Comparison of ENCODE assay signal across 8 mouse cellular contexts in genomic region chr11:70654198-70654922, GRCm38 (mm10). TPM values are rescaled to one million over a fixed set of nuclear protein-coding genes. Genes with fewer than 3 reads are reported as not detected.
DNase-seq lines count a peak whose midpoint lies in the region; ATAC-seq and TF ChIP-seq lines count a peak whose summit lies in the region.

TSS of gene Pfn1 (minus strand) at chr11:70654644.

- TF ChIP-seq CTCF in bone marrow macrophage, adult 2 months (IDR thresholded peaks at IDR 0.05; ENCODE audit: low read depth, low read length): no peak

- WGBS in heart, embryonic 15.5 days: under 1% methylated on average over 58 of the region's 61 CpGs
- under 1% methylated on average over 54 of the region's 61 CpGs for WGBS in liver, embryonic 16.5 days (ENCODE audit: insufficient replicate concordance)
- under 1% methylated on average over 56 of the region's 61 CpGs for WGBS in neural tube, embryonic 13.5 days

- H3K9me3 ChIP-seq in heart, embryonic 15.5 days (replicated peaks): no peaks in the 10 kb centered on the region
- H3K9me3 ChIP-seq in liver, embryonic 16.5 days (replicated peaks; ENCODE audit: control insufficient read depth, low read length): no peaks in the 10 kb centered on the region
- H3K9me3 ChIP-seq in neural tube, embryonic 13.5 days: no peaks in the 10 kb centered on the region

- no peaks in the 10 kb centered on the region for H3K27me3 ChIP-seq in heart, embryonic 15.5 days
- H3K27me3 ChIP-seq in liver, embryonic 16.5 days (ENCODE audit: control insufficient read depth, insufficient read depth, low read depth, low read length): peaks cover 2% of the 10 kb centered on the region; the same call in 1 of the 2 replicates
- H3K27me3 ChIP-seq in neural tube, embryonic 13.5 days: no peaks in the 10 kb centered on the region

- TF ChIP-seq POLR2A in bone marrow macrophage, adult 2 months (IDR thresholded peaks at IDR 0.05; ENCODE audit: borderline replicate concordance, low read depth, low read length): no peak; the same call in 1 of the 2 replicates

- peak; percentile 93 for DNase-seq in CD4-positive, CD25-positive, alpha-beta regulatory T cell, adult 2 months (ENCODE audit: low read depth, low spot score)
- peak; percentile 86 to 90 for DNase-seq in kidney, postnatal 25 days
- peak; percentile 62 for DNase-seq in telencephalon, adult 2 months (ENCODE audit: low read depth, low spot score)

- peak within 1 kb of the TSS; percentile 100 for H3K4me3 ChIP-seq in bone marrow macrophage, adult 2 months (ENCODE audit: insufficient read depth, low read length)
- H3K4me3 ChIP-seq in heart, embryonic 15.5 days: peak within 1 kb of the TSS; percentile 98
- H3K4me3 ChIP-seq in liver, embryonic 16.5 days (ENCODE audit: low read depth, low read length): peak within 1 kb of the TSS; percentile 99
- H3K4me3 ChIP-seq in neural tube, embryonic 13.5 days: peak within 1 kb of the TSS; percentile 100

- peak; percentile 48 for ATAC-seq in erythroblast, adult 5-6 weeks (replicated peaks; ENCODE audit: low FRiP score, poor library complexity, severe bottlenecking)
- peak; percentile 21 for ATAC-seq in heart, embryonic 15.5 days (replicated peaks; ENCODE audit: insufficient number of reproducible peaks, insufficient read depth, low FRiP score, low read depth)
- ATAC-seq in liver, embryonic 16.5 days (ENCODE audit: low read depth): peak; percentile 64
- peak; percentile 64 for ATAC-seq in neural tube, embryonic 13.5 days (ENCODE audit: low read depth)

- H3K36me3 ChIP-seq in heart, embryonic 15.5 days: peaks cover 35% of the 10 kb centered on the region
- peaks cover 33% of the 10 kb centered on the region for H3K36me3 ChIP-seq in liver, embryonic 16.5 days (ENCODE audit: control insufficient read depth, insufficient read depth)
- H3K36me3 ChIP-seq in neural tube, embryonic 13.5 days: peaks cover 35% of the 10 kb centered on the region

- H3K9ac ChIP-seq in heart, embryonic 15.5 days: peak within 1 kb of the TSS; percentile 100
- peak within 1 kb of the TSS; percentile 100 for H3K9ac ChIP-seq in liver, embryonic 16.5 days (ENCODE audit: low read depth, low read length)
- H3K9ac ChIP-seq in neural tube, embryonic 13.5 days: peak within 1 kb of the TSS; percentile 98

- H3K4me2 ChIP-seq in heart, embryonic 15.5 days: peak within 1 kb of the TSS; percentile 93
- H3K4me2 ChIP-seq in liver, embryonic 16.5 days (ENCODE audit: low read depth, low read length): peak within 1 kb of the TSS; percentile 92
- H3K4me2 ChIP-seq in neural tube, embryonic 13.5 days: peak within 1 kb of the TSS; percentile 92

- H3K4me1 ChIP-seq in bone marrow macrophage, adult 2 months (ENCODE audit: control insufficient read depth, insufficient read depth, low read length): peaks cover 42% of the 10 kb centered on the region
- peaks cover 73% of the 10 kb centered on the region for H3K4me1 ChIP-seq in heart, embryonic 15.5 days (replicated peaks)
- H3K4me1 ChIP-seq in liver, embryonic 16.5 days (ENCODE audit: control insufficient read depth, low read depth, low read length): peaks cover 56% of the 10 kb centered on the region
- H3K4me1 ChIP-seq in neural tube, embryonic 13.5 days (replicated peaks): peaks cover 54% of the 10 kb centered on the region

- peak within 1 kb of the TSS; percentile 99 for H3K27ac ChIP-seq in bone marrow macrophage, adult 2 months (ENCODE audit: insufficient read depth, low read depth, low read length)
- H3K27ac ChIP-seq in heart, embryonic 15.5 days: peak within 1 kb of the TSS; percentile 99
- peak within 1 kb of the TSS; percentile 99 for H3K27ac ChIP-seq in liver, embryonic 16.5 days (ENCODE audit: low read length)
- peak within 1 kb of the TSS; percentile 98 for H3K27ac ChIP-seq in neural tube, embryonic 13.5 days (replicated peaks)

RNA-seq across cellular contexts. Expression of gene Pfn1, which starts in this region (rescaled TPM):
- polyA plus RNA-seq in bone marrow macrophage, adult 2 months (2012; ENCODE audit: insufficient read depth, insufficient read length, missing spikeins): 1,781 and 1,801 TPM in 2 replicates
- 414 and 492 TPM in 2 replicates for total RNA-seq in erythroblast, adult 5-6 weeks (2015; ENCODE audit: low replicate concordance)
- 125 and 193 TPM in 2 replicates for total RNA-seq in erythroblast, adult 5-6 weeks (2017; ENCODE audit: low replicate concordance)
- 1,318 and 1,359 TPM in 2 replicates for polyA plus RNA-seq in heart, embryonic 15.5 days (2015; fragmentation: Nextera tagmentation; extraction: Ambion mirVana)
- polyA plus RNA-seq in liver, embryonic 16.5 days (2015; fragmentation: Nextera tagmentation; extraction: Ambion mirVana): 899 and 965 TPM in 2 replicates
- 970 and 979 TPM in 2 replicates for polyA plus RNA-seq in neural tube, embryonic 13.5 days (2015; fragmentation: Nextera tagmentation; extraction: Ambion mirVana)

Comparison
In these comparisons a context has a peak if more than half of its experiments do, and no peak if none do; other contexts are left out.
1. Peak in every context shown above with its lines: DNase-seq, ATAC-seq, H3K4me3 ChIP-seq and H3K27ac ChIP-seq.